Mouse (Mus musculus) urinary bladder, postnatal 25 days (tissue): ENCODE results near the gene Sorl1.

Experiments used
- DNase-seq: peaks from one replicate; pipeline ENCODE4 v3.0.0; 2022; ENCODE audit warnings: low spot score

Sorl1 gene

GRCm38 (mm10) chr9:42004140-42004539 lies 120.0 kb downstream of the Sorl1 start:
- peak; percentile 50 for DNase-seq

- DNase-seq = peak; percentile 49
Measured at GRCm38 (mm10) chr9:41999498-42000473, 124.3 kb downstream of the Sorl1 start.

- no peak for DNase-seq
Measured at GRCm38 (mm10) chr9:41995278-41995677, 128.8 kb downstream of the Sorl1 start.

GRCm38 (mm10) chr9:41993821-41994220 lies 130.3 kb downstream of the Sorl1 start:
- DNase-seq = no peak

- no peak for DNase-seq
Measured at GRCm38 (mm10) chr9:41992841-41993240, 131.3 kb downstream of the Sorl1 start.

GRCm38 (mm10) chr9:41985636-41986035 lies 138.5 kb downstream of the Sorl1 start:
- no peak for DNase-seq

GRCm38 (mm10) chr9:41985052-41985451 lies 139.0 kb downstream of the Sorl1 start:
- DNase-seq = no peak

GRCm38 (mm10) chr9:41984306-41984705 lies 139.8 kb downstream of the Sorl1 start:
- DNase-seq = no peak

- no peak for DNase-seq
Measured at GRCm38 (mm10) chr9:41983286-41983685, 140.8 kb downstream of the Sorl1 start.

GRCm38 (mm10) chr9:41982760-41983159 lies 141.3 kb downstream of the Sorl1 start:
- no peak for DNase-seq

GRCm38 (mm10) chr9:41982023-41982422 lies 142.1 kb downstream of the Sorl1 start:
- no peak for DNase-seq

- no peak for DNase-seq
Measured at GRCm38 (mm10) chr9:41981306-41981705, 142.8 kb downstream of the Sorl1 start.

- DNase-seq = no peak
Measured at GRCm38 (mm10) chr9:41980796-41981195, 143.3 kb downstream of the Sorl1 start.

GRCm38 (mm10) chr9:41978366-41978765 lies 145.7 kb downstream of the Sorl1 start:
- DNase-seq = no peak

- DNase-seq = no peak
Measured at GRCm38 (mm10) chr9:41975968-41976367, 148.1 kb downstream of the Sorl1 start.

- no peak for DNase-seq
Measured at GRCm38 (mm10) chr9:41974661-41975060, 149.4 kb downstream of the Sorl1 start.

- peak; percentile 34 for DNase-seq
Measured at GRCm38 (mm10) chr9:41973775-41974657, 150.1 kb downstream of the Sorl1 start.

GRCm38 (mm10) chr9:41969961-41970360 lies 154.1 kb downstream of the Sorl1 start:
- no peak for DNase-seq

- DNase-seq = no peak
Measured at GRCm38 (mm10) chr9:41968673-41969460, 155.2 kb downstream of the Sorl1 start.

- DNase-seq = no peak
Measured at GRCm38 (mm10) chr9:41961274-41961673, 162.8 kb downstream of the Sorl1 start.

- no peak for DNase-seq
Measured at GRCm38 (mm10) chr9:41958282-41958681, 165.8 kb downstream of the Sorl1 start.

GRCm38 (mm10) chr9:41953486-41953885 lies 170.6 kb downstream of the Sorl1 start:
- peak; percentile 43 for DNase-seq
